Mouse (Mus musculus) adipocyte (in vitro differentiated cells): ENCODE measurements around the gene Ddx27.
A peak's percentile ranks its signal among the peaks of the same experiment; 100 is the strongest.

Experiments used
- DNase-seq: peaks from one replicate; pipeline ENCODE4 v3.0.0-alpha.2; 2016; ENCODE audit warnings: low spot score

Ddx27 gene

DNA sequence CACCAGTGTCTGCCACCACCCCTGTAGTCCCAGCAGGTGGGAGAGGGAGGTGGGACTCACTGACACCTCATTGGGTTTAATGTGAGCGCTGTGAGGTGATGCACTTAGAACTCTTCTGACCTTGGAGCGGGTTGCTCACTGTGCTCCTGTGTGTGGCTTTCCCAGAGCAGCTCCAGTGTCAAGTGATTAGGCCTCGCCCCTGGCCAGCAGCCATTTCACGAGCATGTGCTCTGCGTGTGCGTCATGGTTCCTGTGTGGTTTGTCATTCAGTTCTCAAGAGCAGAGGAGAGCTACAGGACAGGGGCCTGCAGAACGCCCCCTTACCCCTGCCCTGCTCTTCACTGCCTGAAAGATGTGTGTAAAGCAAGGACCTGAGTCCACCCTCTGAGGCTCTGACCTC is 13.6 kb downstream of the Ddx27 start:
- no peak for DNase-seq

DNA sequence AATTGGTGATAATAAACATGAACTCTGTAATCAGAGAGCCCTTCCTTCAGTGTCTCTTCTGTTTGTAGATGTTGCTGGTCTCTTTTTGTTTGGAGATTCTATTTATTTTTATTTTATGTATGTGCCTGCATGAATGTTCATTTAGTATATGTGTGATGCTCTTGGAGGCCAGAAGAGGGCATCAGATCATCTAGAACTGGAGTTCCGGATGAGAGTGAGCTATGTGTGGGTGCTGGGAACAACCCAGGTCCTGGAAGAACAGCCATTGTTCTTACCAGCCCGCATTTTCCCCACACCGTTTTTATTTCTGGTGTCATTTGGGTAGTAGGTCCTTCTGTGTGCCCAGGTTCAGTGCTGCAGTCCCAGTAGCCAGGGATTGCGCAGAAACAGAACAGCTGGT is 15.5 kb downstream of the Ddx27 start:
- no peak for DNase-seq

DNA sequence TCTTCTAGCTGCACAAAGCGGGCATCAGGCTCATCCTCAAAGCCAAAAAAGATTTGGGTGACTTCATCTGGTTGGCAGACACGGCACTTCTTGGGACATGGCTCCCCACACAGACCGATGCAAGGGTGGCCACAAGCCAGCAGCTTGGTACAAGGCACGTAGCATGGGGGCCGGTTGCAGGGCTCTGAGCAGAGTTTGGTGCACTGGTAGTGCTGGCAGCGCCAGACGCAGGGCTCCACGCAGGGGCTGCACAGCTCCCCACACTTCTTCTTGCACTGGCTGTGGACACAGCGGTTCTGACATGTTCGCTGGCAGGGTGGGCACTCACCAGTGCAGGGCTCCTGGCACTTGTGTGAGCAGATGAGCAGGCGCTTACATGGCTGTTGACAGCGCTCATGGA is 22.7 kb downstream of the Ddx27 start:
- DNase-seq, result no peak

DNA sequence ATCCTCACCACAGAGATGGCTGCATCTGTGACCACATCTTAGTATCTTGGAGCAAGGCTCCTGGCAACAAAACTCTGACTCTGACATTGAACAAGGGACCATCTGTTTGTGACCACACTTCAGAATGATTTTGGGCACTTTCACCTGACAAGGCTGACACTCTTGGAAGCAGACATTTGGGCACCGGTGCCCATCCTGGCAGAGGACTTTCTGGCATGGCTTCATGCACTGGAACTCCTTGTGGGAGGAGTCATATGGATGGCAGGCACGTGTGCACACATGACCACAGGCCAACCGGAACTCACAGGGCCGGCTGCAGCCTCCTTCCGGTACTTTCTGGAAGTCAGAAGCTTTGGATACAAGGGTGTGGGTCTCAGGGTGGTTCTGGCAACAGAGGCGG is 23.3 kb downstream of the Ddx27 start:
- no peak for DNase-seq

DNA sequence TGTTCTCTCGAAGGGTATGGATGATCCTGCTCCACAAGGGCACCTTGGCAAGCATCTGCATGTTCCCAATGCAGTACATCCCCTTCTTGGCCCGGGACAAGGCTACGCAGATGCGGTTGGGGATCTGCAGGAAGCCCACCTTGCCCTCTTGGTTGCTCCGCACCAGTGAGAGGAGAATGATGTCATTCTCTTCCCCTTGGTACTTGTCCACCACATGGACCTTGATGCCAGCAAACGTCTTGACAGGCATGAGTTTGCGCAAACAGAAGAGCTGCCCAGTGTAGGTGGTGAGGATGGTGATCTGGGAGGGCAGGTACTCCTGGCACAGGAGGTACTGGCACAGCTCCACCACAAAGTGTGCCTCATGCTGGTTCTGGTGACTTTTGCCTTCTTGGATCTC is 23.7 kb downstream of the Ddx27 start:
- no peak for DNase-seq

DNA sequence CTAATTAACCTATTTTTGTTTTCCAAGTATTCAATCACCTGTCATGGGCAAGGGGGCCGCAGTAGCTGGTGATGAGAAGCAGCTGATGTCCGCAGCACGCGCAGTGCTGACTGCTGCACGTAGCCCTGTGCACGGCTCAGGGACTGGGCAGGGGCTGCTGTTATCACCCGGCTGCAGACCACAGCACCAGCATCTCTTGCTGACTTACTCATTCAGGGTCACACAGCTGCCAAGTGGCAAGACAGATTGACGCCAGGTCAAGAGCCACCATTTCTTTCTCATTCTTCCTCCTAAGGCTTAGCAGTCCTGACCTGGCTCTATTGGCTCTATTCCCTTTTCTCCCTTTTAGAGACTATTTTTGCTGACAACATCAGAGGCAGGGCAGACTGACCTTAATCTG is 24.4 kb downstream of the Ddx27 start:
- DNase-seq, result no peak

DNA sequence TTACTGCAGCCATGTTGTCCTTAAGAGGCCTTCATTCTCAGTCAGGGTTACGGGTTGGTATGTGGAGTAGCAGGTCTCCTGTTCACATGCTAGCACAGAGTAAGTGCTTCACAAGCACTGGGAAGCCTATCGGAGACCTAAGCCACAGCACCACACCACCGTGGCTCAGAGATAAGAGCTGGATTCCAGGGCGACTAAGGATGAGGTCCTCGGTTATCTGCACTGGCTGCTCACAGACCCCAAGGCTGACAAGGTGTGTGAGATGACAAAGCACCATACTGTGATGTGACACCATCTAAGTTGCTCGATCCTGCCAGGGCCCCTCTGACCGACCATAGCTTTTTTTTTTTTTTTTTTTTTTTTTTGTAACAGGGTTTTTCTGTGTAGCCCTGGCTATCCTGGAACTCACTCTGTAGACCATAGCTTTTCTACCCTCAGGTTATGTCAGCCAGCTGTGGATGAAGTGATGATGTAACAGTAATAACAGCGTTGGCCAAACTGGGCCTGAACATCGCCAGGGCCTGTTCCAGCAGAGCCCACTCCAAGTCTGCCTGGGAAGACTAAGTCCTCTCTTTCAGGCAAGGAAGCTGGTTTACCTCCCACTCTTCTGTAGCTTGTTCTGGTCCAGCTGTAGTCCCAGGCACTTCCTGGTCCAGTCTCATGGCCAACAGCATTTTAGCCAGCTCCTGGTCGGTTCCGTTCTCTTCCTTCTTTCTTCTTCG is 28.6 kb downstream of the Ddx27 start:
- no peak for DNase-seq

DNA sequence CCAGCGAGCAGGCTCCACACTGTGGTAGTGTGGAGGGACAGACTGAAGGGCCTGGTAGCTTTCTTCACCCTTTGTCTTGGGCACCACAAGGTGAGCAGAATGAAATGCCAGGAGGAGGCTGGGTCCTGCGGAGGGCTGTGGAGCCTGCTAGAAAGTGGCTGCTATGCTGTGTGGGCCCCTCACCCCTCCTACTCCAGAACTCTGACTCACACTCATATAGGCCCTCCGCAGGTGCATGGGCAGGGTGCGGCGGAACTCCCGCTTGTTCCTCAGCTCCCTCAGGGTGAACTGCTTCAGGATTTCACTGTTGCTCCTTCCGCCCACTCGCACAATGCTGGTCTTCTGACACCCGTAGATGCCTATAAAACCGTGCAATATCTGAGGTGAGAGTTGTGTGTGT is 33.2 kb downstream of the Ddx27 start:
- DNase-seq, result no peak

DNA sequence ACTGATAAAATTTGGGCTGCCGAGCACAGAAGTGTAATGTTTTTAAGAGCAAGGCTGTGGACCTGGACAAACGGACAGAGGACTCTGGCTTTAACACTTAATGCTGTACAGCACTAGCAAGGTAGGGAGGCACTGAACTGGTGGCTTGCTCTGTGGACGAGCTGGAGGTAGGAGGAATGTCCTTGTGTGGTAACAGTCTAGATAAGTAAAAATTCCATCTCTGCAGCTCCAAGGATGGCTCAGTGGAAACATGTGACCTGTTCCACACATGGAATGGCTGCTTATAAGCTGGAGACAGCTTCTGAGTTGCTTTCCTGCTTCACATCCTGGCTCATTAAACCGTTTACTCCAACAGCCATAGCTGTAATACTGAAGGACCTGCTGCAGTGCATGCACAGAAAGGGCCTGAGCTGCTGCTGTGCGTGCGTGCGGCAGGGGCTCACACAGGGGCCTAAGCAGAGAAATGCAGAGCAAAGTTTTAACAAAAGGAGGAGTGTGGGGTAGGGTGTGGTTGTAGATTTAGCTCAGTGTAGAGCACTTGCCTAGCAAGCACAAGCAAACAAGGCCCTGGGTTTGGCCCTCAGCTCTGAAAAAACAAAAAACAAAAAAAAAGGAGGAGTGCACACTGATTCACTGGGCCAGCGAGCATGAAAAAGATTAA is 33.8 kb downstream of the Ddx27 start:
- DNase-seq, result no peak

DNA sequence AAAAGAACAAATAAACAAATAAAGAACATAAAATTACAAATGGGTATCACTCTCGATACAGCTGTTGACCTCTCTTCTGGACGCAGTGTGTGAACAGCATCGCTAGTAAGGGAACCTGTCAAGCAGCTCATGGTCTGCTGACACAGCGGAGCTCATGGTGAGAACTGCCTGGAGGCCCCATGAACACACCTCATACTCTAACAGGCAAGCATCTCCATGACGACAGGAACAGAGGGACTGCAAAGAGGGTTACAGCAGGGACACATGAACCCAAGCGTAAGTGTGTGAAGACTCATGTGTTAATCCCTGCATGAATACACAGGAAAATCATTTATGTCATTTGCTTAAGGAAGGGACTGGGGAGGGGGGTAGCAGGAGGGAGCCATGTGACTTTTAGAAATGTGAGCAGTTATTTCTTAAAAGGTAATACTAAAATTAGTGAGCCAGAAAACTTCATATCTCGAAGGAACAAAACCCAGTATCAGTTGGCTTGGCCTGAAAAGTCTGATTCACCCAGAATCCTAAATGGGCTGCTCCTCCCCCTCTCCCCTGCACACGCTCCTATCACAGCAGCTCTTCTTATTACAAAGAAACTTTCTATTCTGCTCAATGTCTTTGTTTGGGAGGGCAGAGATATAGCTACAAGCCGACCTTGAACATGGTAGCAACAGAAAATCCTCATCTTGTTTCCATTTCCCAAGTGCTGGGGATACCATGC is 38.3 kb downstream of the Ddx27 start:
- no peak for DNase-seq

DNA sequence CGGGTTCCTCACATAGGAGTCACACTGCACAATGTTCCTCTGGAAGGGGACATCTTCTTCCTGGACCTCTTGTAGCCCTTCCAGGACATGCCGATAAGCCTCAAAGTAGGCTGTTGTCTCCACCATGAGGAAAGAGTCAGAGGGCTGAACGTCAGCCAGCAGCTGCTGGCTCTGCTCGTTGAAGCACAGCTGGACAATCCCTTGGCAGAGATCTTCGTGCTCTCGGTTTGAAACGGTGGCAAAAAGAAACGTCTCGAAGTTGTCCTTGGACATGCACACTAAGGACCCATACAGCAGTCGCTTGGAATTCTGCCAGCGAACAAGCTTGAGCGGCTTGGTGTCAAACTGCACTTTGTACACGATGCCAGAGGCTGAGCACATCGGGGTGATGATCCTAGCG is 40.4 kb downstream of the Ddx27 start:
- DNase-seq, result peak; percentile 86

DNA sequence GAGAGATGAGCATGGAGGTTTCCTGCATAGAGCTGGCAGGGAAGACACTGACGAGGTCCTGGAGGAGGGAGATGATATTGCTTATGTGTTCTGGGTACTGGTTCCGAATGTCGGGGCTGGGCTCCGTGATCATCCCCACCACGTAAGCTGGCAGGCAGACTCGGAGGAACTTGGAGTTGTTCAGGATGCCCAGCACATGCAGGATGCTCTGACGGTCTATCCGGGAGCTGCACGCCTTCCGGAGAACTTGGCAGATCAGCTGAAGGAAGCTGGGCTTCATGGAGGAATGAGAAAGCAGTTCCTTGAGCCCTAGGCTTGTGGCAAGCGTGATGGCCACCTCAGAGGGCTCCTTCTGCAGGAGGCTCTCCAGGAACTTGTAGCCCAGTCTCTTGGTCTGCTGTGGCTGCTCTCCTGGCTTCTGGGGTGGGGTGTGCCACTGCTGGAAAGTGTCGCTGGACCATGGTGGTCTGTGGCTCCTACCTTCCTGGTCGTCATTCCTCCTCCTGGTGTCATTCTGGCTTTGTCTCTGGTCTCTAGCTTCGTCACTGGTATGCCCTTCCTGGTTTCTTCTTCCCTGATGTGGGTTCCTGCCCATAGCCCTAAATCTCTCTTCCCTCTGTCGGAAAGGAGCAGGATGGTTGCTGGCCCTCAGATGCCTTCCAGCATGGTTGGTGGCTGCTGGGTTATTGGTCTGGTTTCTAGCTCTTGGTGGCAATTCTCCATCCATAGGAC is 41.4 kb downstream of the Ddx27 start:
- no peak for DNase-seq

DNA sequence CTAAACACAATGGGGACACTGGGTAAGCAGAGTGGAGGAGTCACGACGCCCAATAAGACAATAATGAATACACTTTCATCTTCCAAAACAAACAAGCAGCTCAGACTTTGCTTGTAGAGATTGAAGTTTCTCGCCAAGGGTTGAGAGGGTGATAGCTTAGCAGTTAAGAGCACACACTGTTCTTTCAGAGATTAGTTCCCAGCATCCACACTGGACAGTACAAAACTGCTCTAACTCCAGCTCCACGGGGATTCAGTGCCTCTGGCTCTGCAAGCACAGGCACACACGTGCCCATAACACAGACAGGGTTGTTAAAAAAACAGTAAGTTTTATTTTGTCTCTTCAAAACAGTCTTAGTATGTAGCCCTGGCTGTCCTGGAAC is 41.9 kb downstream of the Ddx27 start:
- DNase-seq, result no peak

DNA sequence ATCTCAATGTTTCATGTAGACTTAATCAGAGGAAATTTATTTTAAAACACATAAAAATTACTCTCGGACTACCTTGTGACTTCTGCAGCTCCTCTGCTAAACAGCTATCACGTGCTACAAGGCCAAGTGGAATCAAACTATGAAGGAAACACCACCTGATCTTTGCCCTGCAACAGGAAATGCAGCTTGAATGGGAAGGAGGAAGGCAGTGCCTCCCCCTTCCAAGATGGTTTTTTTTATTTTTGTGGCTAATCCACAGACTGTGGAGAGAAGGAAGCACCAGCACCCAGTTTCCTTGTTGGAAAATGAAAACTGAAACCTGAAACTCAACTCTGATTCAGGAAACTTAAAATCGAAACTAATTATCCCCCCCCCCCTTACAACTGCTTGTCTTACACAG is 43.2 kb downstream of the Ddx27 start:
- DNase-seq, result peak; percentile 35

DNA sequence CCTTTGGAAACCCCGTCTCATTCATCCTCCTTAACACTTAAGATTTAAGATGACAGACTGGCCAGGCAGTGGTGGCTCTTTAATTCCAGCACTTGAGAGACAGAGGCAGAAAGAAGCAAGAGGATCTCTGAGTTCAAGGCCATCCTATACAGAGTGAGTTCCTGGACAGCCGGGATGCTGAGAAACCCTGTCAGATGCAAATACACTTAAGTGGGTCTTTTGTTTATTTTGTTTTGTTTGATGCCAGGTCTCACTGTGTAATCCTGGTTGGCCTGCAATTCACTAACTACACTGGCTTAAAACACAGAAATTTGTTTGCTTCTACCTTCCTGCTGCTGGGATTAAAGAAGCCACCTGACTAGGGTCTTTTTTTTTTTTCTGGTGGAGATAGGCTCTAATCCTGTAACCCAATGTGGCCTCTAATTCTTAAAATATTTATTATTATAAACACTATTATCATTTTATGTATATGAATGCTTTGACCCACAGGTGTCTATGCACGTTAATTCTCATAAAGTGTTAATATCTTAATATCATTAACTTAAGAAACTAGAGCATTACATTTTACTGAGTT is 43.9 kb downstream of the Ddx27 start:
- no peak for DNase-seq

DNA sequence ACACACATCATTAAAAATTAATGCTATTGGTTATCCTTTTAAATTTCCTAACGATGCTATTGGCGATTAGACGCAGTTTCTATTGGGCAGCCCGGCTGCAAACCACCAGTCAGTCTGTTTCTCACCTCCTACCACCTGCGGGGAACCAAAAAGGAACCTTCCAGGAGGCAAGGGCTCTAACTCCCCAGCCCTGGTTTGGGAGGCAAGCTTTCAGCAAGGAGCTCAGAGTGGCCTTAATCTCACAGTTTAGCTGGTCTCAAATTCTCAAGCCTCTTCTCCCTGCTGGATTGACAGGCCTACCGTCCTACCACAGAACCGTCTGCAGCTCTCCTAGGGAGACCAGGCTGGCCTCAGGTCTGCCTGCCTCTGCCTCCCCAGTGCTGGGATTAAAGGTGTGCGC is 44.5 kb downstream of the Ddx27 start:
- no peak for DNase-seq

DNA sequence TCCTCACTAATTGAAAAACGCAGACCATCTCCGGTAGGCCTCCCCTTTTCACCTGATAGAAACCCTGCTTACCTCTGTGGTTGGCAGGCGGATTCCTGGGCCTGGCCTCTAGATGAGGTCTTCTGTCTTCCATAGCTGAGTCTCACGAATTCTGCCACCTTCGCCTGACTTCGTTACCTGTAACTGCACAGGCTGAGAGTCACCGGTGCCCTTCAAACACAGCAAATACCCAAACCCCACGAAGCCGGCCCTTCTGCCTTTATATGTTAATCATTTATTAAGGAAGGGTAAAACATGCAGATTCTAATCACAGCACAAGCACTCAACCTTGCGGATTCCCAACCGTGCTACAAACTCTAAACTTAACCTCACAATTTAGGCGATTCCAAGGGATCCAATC is 45.0 kb downstream of the Ddx27 start:
- no peak for DNase-seq

DNA sequence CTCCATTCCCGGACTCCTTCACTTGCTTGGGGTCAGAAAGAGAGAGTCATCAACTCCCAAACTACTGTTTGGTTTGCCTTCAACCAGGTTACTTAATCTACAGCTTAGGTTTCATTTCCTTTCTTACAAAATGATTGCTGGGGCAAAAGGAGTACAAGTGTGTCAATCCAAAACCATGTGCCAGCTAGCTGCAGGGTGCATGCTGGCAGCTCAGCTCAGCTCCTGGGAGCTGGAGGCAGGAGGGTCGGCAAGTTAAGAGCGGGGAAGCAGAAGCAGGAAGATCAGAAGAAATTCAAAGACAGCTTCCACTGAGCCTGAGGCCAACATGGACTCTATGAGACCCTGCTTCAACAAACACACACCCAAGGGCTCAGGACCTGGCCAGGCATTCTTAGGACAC is 45.4 kb downstream of the Ddx27 start:
- peak; percentile 78 for DNase-seq

DNA sequence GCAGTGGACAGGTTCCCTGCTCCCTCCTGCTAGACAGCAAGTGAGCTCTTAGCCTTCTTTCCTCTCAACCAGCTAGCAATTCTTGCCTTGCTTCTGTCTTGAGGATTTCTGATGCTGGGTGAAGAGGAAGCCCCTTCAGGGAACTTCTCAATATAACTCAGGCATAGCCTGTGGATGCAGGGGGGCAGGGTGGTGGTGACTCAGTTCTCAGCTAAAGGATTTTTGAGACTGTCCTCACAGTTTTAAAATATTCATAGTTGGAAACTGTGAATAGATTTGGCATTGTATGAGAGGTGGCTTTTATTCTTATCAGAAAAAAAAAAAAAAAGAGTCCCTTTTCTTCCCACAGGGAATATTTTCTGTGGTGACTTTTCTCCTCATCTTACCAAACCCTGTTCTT is 45.8 kb downstream of the Ddx27 start:
- DNase-seq, result no peak

DNA sequence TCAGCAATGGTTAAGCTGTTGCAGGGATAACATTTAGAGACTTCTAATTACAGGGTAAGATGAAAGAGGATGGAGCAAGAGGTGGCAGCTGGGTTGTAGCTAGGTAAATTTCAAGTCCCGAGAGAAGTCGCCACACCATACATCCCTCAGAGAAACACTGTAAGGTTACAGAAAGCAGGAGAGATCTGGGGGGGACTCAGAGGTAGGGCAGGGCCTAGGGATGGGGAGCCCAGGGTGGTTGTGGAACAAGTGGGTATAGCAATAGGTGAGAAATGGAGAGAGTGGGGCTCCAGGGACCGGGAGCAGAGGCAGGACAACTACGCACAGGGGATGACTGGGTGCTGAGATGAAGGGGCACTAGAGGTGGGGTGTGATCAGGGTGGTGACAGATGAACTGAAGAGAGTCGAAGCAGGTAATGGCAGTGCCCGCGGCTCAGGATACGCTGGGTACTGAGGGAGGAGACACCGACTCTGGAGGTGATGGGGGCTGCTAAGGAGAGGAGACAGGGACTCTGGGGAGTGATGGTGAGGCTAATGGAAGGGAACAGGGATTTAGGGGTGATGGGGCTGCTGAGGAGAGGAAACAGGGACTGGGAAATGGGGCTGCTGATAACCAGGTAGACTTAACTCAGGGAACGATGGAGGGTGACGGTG is 46.5 kb downstream of the Ddx27 start:
- DNase-seq, result no peak

DNA sequence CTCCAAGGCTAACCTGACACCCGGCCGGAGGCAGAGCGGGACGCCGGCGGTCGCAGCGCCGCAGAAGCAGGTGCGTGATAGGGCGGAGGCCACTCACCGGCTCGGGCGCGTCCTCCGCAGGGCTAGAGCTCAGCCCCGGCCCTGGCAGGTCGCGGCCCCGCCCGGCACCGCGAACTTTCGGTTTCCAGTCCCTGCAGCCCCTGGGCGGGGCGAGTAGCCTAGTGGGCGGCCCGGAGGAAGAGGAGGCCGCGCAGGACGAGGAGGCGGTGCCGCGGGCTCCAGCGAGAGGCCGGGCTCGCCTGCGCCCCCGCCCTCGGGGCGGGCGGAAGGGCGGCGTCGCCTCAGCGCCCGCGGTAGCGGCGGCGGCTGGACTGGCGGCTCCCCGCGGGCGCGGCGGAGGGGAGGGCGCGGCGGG is 47.5 kb downstream of the Ddx27 start:
- DNase-seq, result peak; percentile 94
